Mouse (Mus musculus) kidney, postnatal 0 days (tissue): Measurements from ENCODE around the gene Klk1. TPM values are rescaled to one million over a fixed set of nuclear protein-coding genes. Genes with fewer than 3 reads are reported as not detected.
"Not testable (repeated sequence)": the region's sequence is repeated elsewhere in the genome, so short reads cannot be mapped to it uniquely, and the experiment has no call there.

Experiments used
- ATAC-seq: fragments of 200-750 bp; cut with Nextera tagmentation; replicated peaks from 2 replicates; pipeline ENCODE4 v1.8.0; 2017; ENCODE audit warnings: low read depth, moderate number of reproducible peaks, moderate TSS enrichment, moderate library complexity; ENCODE audit not compliant: low FRiP score
- DNase-seq: peaks from one replicate; pipeline ENCODE4 v3.0.0-alpha.2; 2016; ENCODE audit warnings: low spot score
- H3K27ac ChIP-seq: fragments of 300-500 bp; sonication (generic); 2 replicates; pipeline ENCODE4 v1.5.1; 2014; ENCODE audit warnings: mild to moderate bottlenecking
- H3K27me3 ChIP-seq: fragments of 300-500 bp; sonication (generic); 2 replicates; pipeline ENCODE4 v1.6.1; 2014; ENCODE audit warnings: low read length, mixed read lengths; ENCODE audit not compliant: insufficient read depth
- H3K36me3 ChIP-seq: fragments of 300-500 bp; sonication (generic); 2 replicates; pipeline ENCODE4 v1.6.1; 2014; ENCODE audit warnings: low read length, mixed read lengths; ENCODE audit not compliant: insufficient read depth
- H3K4me1 ChIP-seq: fragments of 300-500 bp; sonication (generic); replicated peaks from 2 replicates; pipeline ENCODE4 v1.6.1; 2014; ENCODE audit warnings: antibody characterized with exemption, low read length, mixed read lengths; ENCODE audit not compliant: insufficient read depth
- H3K4me2 ChIP-seq: fragments of 300-500 bp; sonication (generic); 2 replicates; pipeline ENCODE4 v1.6.1; 2014; ENCODE audit warnings: mild to moderate bottlenecking, low read length, moderate library complexity, mixed read lengths
- H3K4me3 ChIP-seq: fragments of 300-500 bp; sonication (generic); replicated peaks from 2 replicates; pipeline ENCODE4 v1.5.1; 2014; ENCODE audit warnings: low read depth, low read length
- H3K9ac ChIP-seq: fragments of 300-500 bp; sonication (generic); 2 replicates; pipeline ENCODE4 v1.6.1; 2014; ENCODE audit warnings: low read depth, low read length
- H3K9me3 ChIP-seq: fragments of 300-500 bp; sonication (generic); replicated peaks from 2 replicates; pipeline ENCODE4 v1.6.1; 2016; ENCODE audit warnings: low read length, inconsistent platforms, mixed read lengths
- CTCF ChIP-seq: IDR thresholded peaks from 2 replicates; pipeline ENCODE4 v1.5.1; 2016; ENCODE audit warnings: antibody characterized with exemption, low read depth, mild to moderate bottlenecking, moderate library complexity
- WGBS: fragments of 180-500 bp; shearing (Covaris S2); extraction: QIAGEN DNeasy Blood & Tissue Kit; methylation state at CpG from one replicate; pipeline ENCODE4 v1.1.7; 2014; 5-methylcytosine and 5-hydroxymethylcytosine counted together
- polyA plus RNA-seq: library from polyadenylated mRNA; unstranded; fragments of >200 nt; fragmentation: Nextera tagmentation; extraction: Ambion mirVana; gene quantifications from 2 replicates; pipeline ENCODE4 v1.2.1, GENCODE M21; 2015

Gene Klk1
- polyA plus RNA-seq: 83.3 and 125 TPM in 2 replicates

- Histone ChIP-seq H3K9ac (no peak within 1 kb of the TSS), H3K4me3 (no peak within 1 kb of the TSS), H3K27ac (no peak within 1 kb of the TSS), H3K9me3 (no peaks in the 10 kb centered on the region), H3K4me1 (no peaks in the 10 kb centered on the region), H3K4me2 (no peak within 1 kb of the TSS), H3K36me3 (no peaks in the 10 kb centered on the region), H3K27me3 (no peaks in the 10 kb centered on the region)
- ATAC-seq (no peak), DNase-seq (no peak)
- no peak for TF ChIP-seq CTCF
- WGBS: 13% methylated on average over 1 of the region's 1 CpGs
Measured at GRCm38 (mm10) chr7:44225076-44225475, at the start of gene Klk1. Gene Klk1, plus strand, starts transcription at chr7:44225360.

DNA sequence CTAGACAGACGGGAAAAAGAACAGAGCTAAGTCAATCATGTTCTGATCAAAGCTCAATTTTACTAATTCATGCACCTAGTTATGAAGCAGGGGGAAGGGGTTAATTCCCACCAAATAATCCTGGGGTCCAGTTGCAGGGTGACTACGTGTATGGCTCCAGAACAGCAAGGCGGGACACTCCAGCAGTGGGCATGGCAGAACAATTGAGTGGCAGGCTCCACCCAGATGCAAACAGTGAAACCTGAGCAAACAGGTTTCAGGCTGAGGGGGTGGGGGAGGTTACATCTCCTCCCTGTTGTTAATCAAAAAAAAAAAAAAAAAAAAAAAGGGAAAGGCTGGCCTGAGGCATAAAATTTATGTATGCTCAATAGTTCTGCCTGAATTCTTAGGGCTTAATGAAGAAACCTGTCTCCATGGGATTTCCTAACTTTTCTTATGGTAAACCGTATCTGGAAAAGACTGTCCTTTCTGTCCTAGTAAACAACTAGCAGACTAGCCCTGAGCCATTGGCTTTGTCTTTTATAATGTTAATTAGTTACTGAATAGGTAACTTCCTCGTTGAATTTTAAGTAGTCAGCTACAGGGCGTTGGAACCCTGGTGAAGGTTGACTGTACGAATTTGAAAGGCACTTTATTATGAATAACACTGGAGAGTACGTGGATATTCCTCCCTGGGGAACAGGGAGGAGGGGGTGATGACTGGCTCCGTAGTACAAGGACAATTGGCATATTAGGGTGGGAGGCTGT, 45.7 kb upstream of the Klk1 start:
- no peak for TF ChIP-seq CTCF
- Histone ChIP-seq H3K4me2 (0 out of 2 replicates have a peak overlapping the region, but pooled peaks have one; percentile 10), H3K4me3 (no peak overlapping the region), H3K9me3 (no peaks in the 10 kb centered on the region), H3K27me3 (no peaks in the 10 kb centered on the region), H3K4me1 (no peaks in the 10 kb centered on the region; the same call in 1 of the 2 replicates), H3K36me3 (no peaks in the 10 kb centered on the region), H3K9ac (no peak overlapping the region), H3K27ac (peak overlapping the region; percentile 57; the same call in 1 of the 2 replicates)
- ATAC-seq (peak; percentile 54), DNase-seq (peak; percentile 14)
- WGBS: 41% methylated on average over 9 of the region's 9 CpGs

DNA sequence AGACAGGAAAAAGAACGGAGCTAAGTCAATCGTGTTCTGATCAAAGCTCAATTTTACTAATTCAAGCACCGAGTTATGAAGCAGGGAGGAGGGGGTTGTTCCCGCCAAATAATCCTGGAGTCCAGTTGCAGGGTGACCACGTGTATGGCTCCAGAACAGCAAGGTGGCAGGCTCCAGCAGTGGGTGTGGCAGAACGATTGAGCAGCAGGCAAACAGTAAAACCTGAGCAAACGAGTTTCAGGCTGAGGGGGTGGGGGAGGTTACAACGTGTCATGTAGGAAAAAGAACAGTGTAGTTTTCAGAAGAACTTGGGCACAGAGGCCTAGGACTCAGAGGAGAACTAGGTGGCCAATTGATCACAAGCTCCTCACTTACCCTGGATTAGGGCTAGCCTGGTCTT, 38.6 kb upstream of the Klk1 start:
- peak; percentile 5; the same call in 1 of the 2 replicates for TF ChIP-seq CTCF
- H3K36me3 ChIP-seq, H3K4me1 ChIP-seq, H3K27ac ChIP-seq, H3K4me3 ChIP-seq, H3K27me3 ChIP-seq, ATAC-seq, DNase-seq, H3K9me3 ChIP-seq, H3K4me2 ChIP-seq, H3K9ac ChIP-seq: not testable (repeated sequence)
- 39% methylated on average over 8 of the region's 8 CpGs for WGBS

- not testable (repeated sequence) for H3K9me3 ChIP-seq, H3K9ac ChIP-seq, H3K4me2 ChIP-seq, DNase-seq, H3K27ac ChIP-seq, H3K4me1 ChIP-seq, H3K27me3 ChIP-seq, H3K4me3 ChIP-seq, ATAC-seq, H3K36me3 ChIP-seq
Measured at GRCm38 (mm10) chr7:44187936-44188335, 37.2 kb upstream of the Klk1 start, which contains the start of gene Klk1b24. Gene Klk1b24, plus strand, starts transcription at chr7:44188236.

GRCm38 (mm10) chr7:44193466-44193865, 31.7 kb upstream of the Klk1 start:
- not testable (repeated sequence) for H3K36me3 ChIP-seq, ATAC-seq, H3K27ac ChIP-seq, H3K27me3 ChIP-seq, DNase-seq, H3K4me2 ChIP-seq, H3K4me1 ChIP-seq, H3K9ac ChIP-seq, H3K4me3 ChIP-seq, H3K9me3 ChIP-seq
- 90% methylated on average over 1 of the region's 1 CpGs for WGBS

DNA sequence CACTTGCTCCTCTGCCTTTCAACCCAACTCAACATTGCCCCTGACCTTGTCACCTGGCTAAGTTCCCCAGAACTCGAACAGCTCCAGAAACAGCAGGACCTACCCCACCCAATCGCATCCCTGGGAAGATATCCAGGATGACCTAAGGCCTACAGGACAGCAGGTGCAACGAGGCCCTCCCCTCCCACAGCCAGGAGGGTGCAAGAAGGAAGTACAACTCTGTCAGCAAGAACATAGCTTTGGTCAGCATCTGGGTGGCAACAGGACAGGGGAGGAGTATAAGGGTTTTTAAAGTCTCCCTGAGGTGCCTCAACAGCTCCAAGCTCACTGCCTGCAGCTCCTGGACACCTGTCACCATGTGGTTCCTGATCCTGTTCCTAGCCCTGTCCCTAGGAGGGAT, 27.3 kb upstream of the Klk1 start, which contains the start of gene Klk1b3:
Gene Klk1b3 (plus strand): TSS at position 301 of the 400 bp plus-strand sequence.
- no peak for TF ChIP-seq CTCF

DNA sequence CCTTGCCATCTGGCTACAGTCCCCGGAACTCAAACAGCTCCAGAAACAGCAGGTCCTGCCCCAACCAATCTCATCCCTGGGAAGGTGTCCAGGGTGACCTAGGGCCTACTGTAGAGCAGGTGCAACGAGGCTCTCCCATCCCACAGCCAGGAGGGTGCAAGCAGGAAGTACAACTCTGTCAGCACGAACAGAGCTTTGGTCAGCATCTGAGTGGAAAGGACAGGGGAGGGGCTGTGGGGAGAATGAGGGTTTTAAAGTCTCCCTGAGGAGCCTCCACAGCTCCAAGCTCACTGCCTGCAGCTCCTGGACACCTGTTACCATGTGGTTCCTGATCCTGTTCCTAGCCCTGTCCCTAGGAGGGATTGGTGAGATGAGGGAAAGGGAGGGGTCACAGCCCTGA, 18.0 kb upstream of the Klk1 start, which contains the start of gene Klk1b4:
Gene Klk1b4 (plus strand): TSS at position 301 of the 400 bp plus-strand sequence.
- H3K4me3 ChIP-seq, H3K27me3 ChIP-seq, DNase-seq, H3K4me2 ChIP-seq, H3K27ac ChIP-seq, H3K9me3 ChIP-seq, H3K9ac ChIP-seq, ATAC-seq, H3K36me3 ChIP-seq, H3K4me1 ChIP-seq: not testable (repeated sequence)
- WGBS: 32% methylated on average over 3 of the region's 3 CpGs

More for the DNA sequence above, 27.3 kb upstream of the Klk1 start, which contains the start of gene Klk1b3:
- no peak within 1 kb of the TSS for H3K4me2 ChIP-seq
- H3K9me3 ChIP-seq: no peaks in the 10 kb centered on the region
- ATAC-seq (no peak), DNase-seq (no peak)
- H3K9ac ChIP-seq: no peak within 1 kb of the TSS
- no peaks in the 10 kb centered on the region for H3K27me3 ChIP-seq
- H3K27ac ChIP-seq: no peak within 1 kb of the TSS
- H3K36me3 ChIP-seq: no peaks in the 10 kb centered on the region
- no peak within 1 kb of the TSS for H3K4me3 ChIP-seq
- H3K4me1 ChIP-seq: no peaks in the 10 kb centered on the region
- WGBS: 59% methylated on average over 3 of the region's 3 CpGs
